Mouse (Mus musculus) liver, embryonic 16.5 days (tissue): ENCODE data around the gene Fam20b. TPM values are rescaled to one million over a fixed set of nuclear protein-coding genes. Genes with fewer than 3 reads are reported as not detected.

Experiments
- ATAC-seq: fragments of 200-750 bp; cut with Nextera tagmentation; 2 replicates; pipeline ENCODE4 v1.8.0; 2017; ENCODE audit warnings: low read depth, mild to moderate bottlenecking, moderate number of reproducible peaks, moderate library complexity
- H3K27ac ChIP-seq: fragments of 300-500 bp; sonication (generic); 2 replicates; pipeline ENCODE4 v1.5.1; 2014; ENCODE audit warnings: mild to moderate bottlenecking, low read length
- H3K27me3 ChIP-seq: fragments of 300-500 bp; sonication (generic); 2 replicates; pipeline ENCODE4 v1.6.1; 2014; ENCODE audit warnings: low read depth, low read length, mixed read lengths; ENCODE audit not compliant: control insufficient read depth, insufficient read depth
- H3K36me3 ChIP-seq: fragments of 300-500 bp; sonication (generic); 2 replicates; pipeline ENCODE4 v1.6.1; 2014; ENCODE audit warnings: mild to moderate bottlenecking; ENCODE audit not compliant: control insufficient read depth, insufficient read depth
- H3K4me1 ChIP-seq: fragments of 300-500 bp; sonication (generic); 2 replicates; pipeline ENCODE4 v1.6.1; 2014; ENCODE audit warnings: low read depth, low read length, mixed read lengths; ENCODE audit not compliant: control insufficient read depth
- H3K4me2 ChIP-seq: fragments of 300-500 bp; sonication (generic); 2 replicates; pipeline ENCODE4 v1.6.1; 2014; ENCODE audit warnings: low read depth, low read length, mixed read lengths
- H3K4me3 ChIP-seq: fragments of 300-500 bp; sonication (generic); 2 replicates; pipeline ENCODE4 v1.5.1; 2014; ENCODE audit warnings: low read depth, mild to moderate bottlenecking, low read length
- H3K9ac ChIP-seq: fragments of 300-500 bp; sonication (generic); 2 replicates; pipeline ENCODE4 v1.6.1; 2014; ENCODE audit warnings: low read depth, low read length
- H3K9me3 ChIP-seq: fragments of 300-500 bp; sonication (generic); replicated peaks from 2 replicates; pipeline ENCODE4 v1.6.1; 2016; ENCODE audit warnings: low read length; ENCODE audit not compliant: control insufficient read depth
- WGBS: fragments of 180-500 bp; shearing (Covaris S2); extraction: QIAGEN DNeasy Blood & Tissue Kit; methylation state at CpG from one replicate; pipeline ENCODE4 v1.1.7; 2014; ENCODE audit not compliant: insufficient replicate concordance; 5-methylcytosine and 5-hydroxymethylcytosine counted together
- polyA plus RNA-seq: library from polyadenylated mRNA; unstranded; fragments of >200 nt; fragmentation: Nextera tagmentation; extraction: Ambion mirVana; gene quantifications from 2 replicates; pipeline ENCODE4 v1.2.1, GENCODE M21; 2015

Gene Fam20b
- polyA plus RNA-seq = 7.2 and 8.0 TPM in 2 replicates

- peak; percentile 98 for ATAC-seq
- 2% methylated on average over 35 of the region's 47 CpGs for WGBS
- Histone ChIP-seq H3K36me3 (no peaks in the 10 kb centered on the region), H3K4me3 (peak within 1 kb of the TSS; percentile 96), H3K27me3 (no peaks in the 10 kb centered on the region), H3K27ac (peak within 1 kb of the TSS; percentile 91), H3K9me3 (no peaks in the 10 kb centered on the region), H3K9ac (peak within 1 kb of the TSS; percentile 94), H3K4me1 (peaks cover 28% of the 10 kb centered on the region), H3K4me2 (peak within 1 kb of the TSS; percentile 89)
Observed at GRCm38 (mm10) chr1:156718950-156719805, at the start of gene Fam20b. Gene Fam20b, minus strand, starts transcription at chr1:156719086.

DNA sequence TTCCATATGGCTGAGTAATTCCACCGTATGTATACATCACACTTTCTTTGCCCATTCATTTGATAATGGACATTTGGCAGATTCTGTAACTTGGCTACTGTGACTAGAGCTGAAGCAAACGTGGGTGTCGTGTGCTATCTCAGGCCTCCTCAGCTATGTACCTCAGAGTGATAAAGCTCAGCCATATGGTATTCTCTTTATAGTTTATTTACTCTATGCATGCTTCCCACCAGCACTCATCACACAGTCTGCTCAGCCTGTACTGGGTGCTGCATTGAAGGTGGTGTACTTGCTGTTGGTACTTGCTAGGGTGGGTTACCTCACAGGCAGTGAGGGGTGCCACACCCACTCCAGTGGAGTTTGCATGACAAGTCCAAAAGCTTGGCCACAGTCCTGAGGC is 46.4 kb upstream of the Fam20b start:
- Histone ChIP-seq H3K4me3 (no peak overlapping the region), H3K9me3 (peaks cover 2% of the 10 kb centered on the region; the same call in 1 of the 2 replicates), H3K27me3 (no peaks in the 10 kb centered on the region), H3K36me3 (no peaks in the 10 kb centered on the region), H3K9ac (no peak overlapping the region), H3K4me1 (no peaks in the 10 kb centered on the region), H3K27ac (no peak overlapping the region), H3K4me2 (no peak overlapping the region)
- WGBS = 80% methylated on average over 3 of the region's 3 CpGs
- no peak for ATAC-seq

- H3K27me3 ChIP-seq = no peaks in the 10 kb centered on the region
- H3K27ac ChIP-seq = no peak overlapping the region
- peaks cover 2% of the 10 kb centered on the region; the same call in 1 of the 2 replicates for H3K9me3 ChIP-seq
- ATAC-seq = no peak
- WGBS = 61% methylated on average over 6 of the region's 6 CpGs
- H3K4me2 ChIP-seq = no peak overlapping the region
- no peaks in the 10 kb centered on the region for H3K36me3 ChIP-seq
- no peak overlapping the region for H3K9ac ChIP-seq
- no peaks in the 10 kb centered on the region for H3K4me1 ChIP-seq
- no peak overlapping the region for H3K4me3 ChIP-seq
Observed at GRCm38 (mm10) chr1:156764584-156764983, 45.7 kb upstream of the Fam20b start.

DNA sequence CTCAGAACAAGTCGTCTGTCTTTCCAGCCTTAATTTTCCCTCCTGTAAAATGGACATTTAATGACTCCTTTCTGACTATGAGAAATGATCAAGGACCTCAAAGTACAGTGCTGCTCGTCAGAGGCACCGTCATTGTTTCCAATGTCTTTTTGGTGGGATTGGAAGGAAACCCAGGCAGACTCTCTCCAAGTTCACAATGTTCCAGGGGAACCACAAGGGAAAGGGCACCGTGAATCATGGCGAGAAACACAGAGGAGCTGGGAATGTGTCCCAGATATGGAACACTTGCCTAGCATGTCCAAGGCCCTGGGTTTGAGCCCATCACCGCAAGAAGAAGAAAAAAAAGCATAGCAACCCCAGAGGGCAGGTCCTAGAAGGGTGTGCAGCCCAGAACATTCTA is 44.4 kb upstream of the Fam20b start:
- no peak overlapping the region for H3K27ac ChIP-seq
- no peaks in the 10 kb centered on the region for H3K36me3 ChIP-seq
- no peak overlapping the region for H3K9ac ChIP-seq
- no peaks in the 10 kb centered on the region for H3K27me3 ChIP-seq
- H3K4me2 ChIP-seq = no peak overlapping the region
- WGBS = 79% methylated on average over 6 of the region's 6 CpGs
- no peaks in the 10 kb centered on the region for H3K4me1 ChIP-seq
- no peak for ATAC-seq
- H3K9me3 ChIP-seq = peaks cover 2% of the 10 kb centered on the region; the same call in 1 of the 2 replicates
- no peak overlapping the region for H3K4me3 ChIP-seq

DNA sequence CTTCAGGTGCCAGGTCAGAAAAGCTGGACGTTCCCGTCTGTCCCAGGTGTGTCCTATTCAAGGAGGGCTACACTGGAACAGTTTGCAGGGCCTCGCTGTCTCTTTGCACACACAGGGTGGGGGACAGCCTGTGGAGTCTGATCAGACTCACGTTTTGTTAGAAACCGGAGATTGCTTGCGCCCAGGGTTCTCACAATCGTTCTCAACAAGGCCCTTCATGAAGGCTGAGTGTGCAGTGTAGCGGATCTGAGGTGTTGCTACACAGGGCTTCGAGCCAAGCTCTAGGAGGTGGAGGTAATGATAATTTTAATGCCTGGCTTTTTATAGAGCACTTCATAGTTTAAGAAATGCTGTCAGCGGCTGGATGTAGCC is 42.5 kb upstream of the Fam20b start:
- H3K4me3 ChIP-seq = no peak overlapping the region
- H3K4me2 ChIP-seq = no peak overlapping the region
- H3K27ac ChIP-seq = no peak overlapping the region
- 76% methylated on average over 10 of the region's 10 CpGs for WGBS
- no peaks in the 10 kb centered on the region for H3K36me3 ChIP-seq
- ATAC-seq = no peak
- peaks cover 2% of the 10 kb centered on the region; the same call in 1 of the 2 replicates for H3K9me3 ChIP-seq
- H3K27me3 ChIP-seq = no peaks in the 10 kb centered on the region
- no peaks in the 10 kb centered on the region for H3K4me1 ChIP-seq
- H3K9ac ChIP-seq = no peak overlapping the region

DNA sequence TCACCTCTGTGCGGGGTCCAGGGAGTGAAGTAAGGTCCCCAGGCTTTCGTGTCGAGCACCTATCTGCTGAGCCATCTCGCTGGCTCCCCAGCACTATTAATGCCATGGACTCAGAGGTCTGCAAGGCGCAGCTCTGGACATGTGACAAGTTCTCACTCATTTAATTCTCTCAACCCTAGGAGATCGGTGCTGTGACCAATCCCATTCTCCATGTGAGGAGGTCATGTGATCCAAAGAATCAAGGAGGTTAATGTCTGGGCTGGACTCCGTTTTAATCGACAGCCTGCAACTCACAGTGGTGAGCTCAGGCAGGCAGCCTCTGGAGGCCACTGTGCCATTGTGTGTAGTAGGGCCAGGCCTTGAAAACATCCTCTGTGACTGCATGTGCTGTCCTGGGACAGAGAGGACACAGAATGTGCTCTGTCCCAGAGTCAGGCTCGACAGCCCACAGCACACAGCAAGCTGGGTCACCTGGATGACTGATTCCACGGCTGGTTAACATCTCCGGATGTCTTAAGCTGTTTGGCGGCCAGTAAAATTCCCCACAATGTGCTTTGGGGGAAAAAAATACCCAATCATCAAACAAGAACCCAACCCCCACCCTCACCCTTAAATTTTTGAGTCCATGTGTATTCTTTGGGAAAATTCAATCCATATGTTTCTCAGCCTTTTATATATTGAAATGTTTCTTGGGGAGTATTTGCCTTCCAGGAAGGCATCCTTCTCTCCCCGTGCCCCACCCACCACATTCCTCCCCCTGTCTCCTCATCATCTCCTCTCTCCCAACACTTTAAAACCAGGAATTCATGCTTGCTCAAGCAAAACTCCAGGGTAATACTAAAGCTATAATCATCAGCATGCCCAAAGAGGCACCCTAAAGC is 41.9 kb upstream of the Fam20b start:
- no peak overlapping the region for H3K4me3 ChIP-seq
- H3K4me2 ChIP-seq = no peak overlapping the region
- no peaks in the 10 kb centered on the region for H3K4me1 ChIP-seq
- H3K27me3 ChIP-seq = no peaks in the 10 kb centered on the region
- no peaks in the 10 kb centered on the region for H3K36me3 ChIP-seq
- no peak overlapping the region for H3K9ac ChIP-seq
- H3K27ac ChIP-seq = no peak overlapping the region
- 66% methylated on average over 13 of the region's 13 CpGs for WGBS
- ATAC-seq = no peak
- H3K9me3 ChIP-seq = peaks cover 2% of the 10 kb centered on the region; the same call in 1 of the 2 replicates

- H3K4me2 ChIP-seq = no peak overlapping the region
- WGBS = 69% methylated on average over 4 of the region's 4 CpGs
- H3K27ac ChIP-seq = no peak overlapping the region
- H3K9ac ChIP-seq = no peak overlapping the region
- H3K27me3 ChIP-seq = no peaks in the 10 kb centered on the region
- H3K9me3 ChIP-seq = no peaks in the 10 kb centered on the region
- H3K4me3 ChIP-seq = no peak overlapping the region
- H3K36me3 ChIP-seq = no peaks in the 10 kb centered on the region
- no peak for ATAC-seq
- H3K4me1 ChIP-seq = no peaks in the 10 kb centered on the region
Observed at GRCm38 (mm10) chr1:156758326-156758725, 39.4 kb upstream of the Fam20b start.

DNA sequence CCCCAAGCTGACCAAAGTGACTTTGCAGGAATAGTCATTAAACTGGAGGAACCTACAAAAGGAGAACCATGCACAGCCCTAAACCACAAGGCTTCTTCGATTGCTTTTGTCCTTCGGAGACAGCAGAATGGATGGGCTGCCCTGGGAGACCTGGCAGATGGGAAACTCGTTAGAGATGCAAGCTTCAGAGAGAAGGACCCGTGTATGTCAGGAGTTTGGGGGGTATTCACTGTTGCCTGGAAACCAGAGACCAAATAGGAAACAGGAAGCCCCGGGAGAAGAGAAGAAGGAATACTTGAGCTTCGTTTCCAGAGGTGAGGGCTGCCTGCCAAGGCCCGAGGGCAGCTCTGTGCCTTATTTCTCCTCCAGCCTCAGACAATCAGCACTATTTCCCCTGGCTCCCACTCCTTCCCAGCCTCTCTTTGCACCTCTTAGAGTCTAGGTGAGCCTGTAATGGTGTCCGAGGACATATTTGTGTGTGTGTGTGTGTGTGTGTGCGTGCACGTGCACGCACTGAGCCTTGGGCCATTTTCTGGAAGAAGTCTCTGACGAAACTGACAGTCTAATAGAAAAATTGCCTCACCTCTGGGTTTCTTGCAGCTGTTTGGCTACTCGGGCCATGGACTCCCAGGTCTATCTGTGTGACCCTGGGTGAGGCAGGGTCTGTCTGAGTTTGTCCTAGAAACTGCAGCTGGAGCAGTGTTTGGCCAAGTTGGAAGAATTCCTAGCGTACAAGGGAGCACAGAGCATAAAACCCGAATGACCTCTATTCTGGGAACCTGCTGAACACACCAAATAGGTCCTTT is 35.9 kb upstream of the Fam20b start:
- no peaks in the 10 kb centered on the region for H3K27me3 ChIP-seq
- no peak overlapping the region for H3K4me2 ChIP-seq
- no peaks in the 10 kb centered on the region for H3K36me3 ChIP-seq
- H3K9me3 ChIP-seq = no peaks in the 10 kb centered on the region
- no peak overlapping the region for H3K4me3 ChIP-seq
- H3K27ac ChIP-seq = no peak overlapping the region
- 46% methylated on average over 15 of the region's 15 CpGs for WGBS
- no peak overlapping the region for H3K9ac ChIP-seq
- peaks cover 24% of the 10 kb centered on the region for H3K4me1 ChIP-seq
- no peak for ATAC-seq
